Mouse (Mus musculus) myocyte (in vitro differentiated cells): ENCODE measurements around the gene Lrfn2. TPM values are rescaled to one million over a fixed set of nuclear protein-coding genes. Genes with fewer than 3 reads are reported as not detected.

ENCODE experiments used
- H3K27me3 ChIP-seq: one replicate; pipeline ENCODE4 v1.6.1; 2011; ENCODE audit not compliant: control insufficient read depth, insufficient read depth, insufficient read length
- H3K36me3 ChIP-seq: one replicate; pipeline ENCODE4 v1.6.1; 2011; ENCODE audit not compliant: control insufficient read depth, insufficient read depth
- H3K4me2 ChIP-seq: one replicate; pipeline ENCODE4 v1.6.1; 2011; ENCODE audit warnings: low read depth, control low read depth
- H3K4me3 ChIP-seq: one replicate; pipeline ENCODE4 v1.5.1; 2011; ENCODE audit warnings: mild to moderate bottlenecking, control low read depth, moderate library complexity
- H3K79me2 ChIP-seq: one replicate; pipeline ENCODE4 v1.6.1; 2011; ENCODE audit not compliant: control insufficient read depth, insufficient read depth
- H3ac ChIP-seq: one replicate; pipeline ENCODE4 v1.6.1; 2011; ENCODE audit not compliant: control insufficient read depth, insufficient read length
- CEBPB ChIP-seq: IDR thresholded peaks from 2 replicates; pipeline ENCODE4 v1.6.1; 2011; ENCODE audit warnings: mild to moderate bottlenecking, moderate library complexity; ENCODE audit not compliant: poor library complexity, insufficient read depth, severe bottlenecking
- E2F4 ChIP-seq: IDR thresholded peaks from one replicate; pipeline ENCODE4 v1.6.1; 2011; ENCODE audit warnings: mild to moderate bottlenecking, control low read depth, moderate library complexity; ENCODE audit not compliant: insufficient read depth
- MAX ChIP-seq: IDR thresholded peaks from one replicate; pipeline ENCODE4 v1.6.1; 2011; ENCODE audit warnings: low read depth, mild to moderate bottlenecking, control low read depth
- MYOD1 ChIP-seq, 3 experiments: IDR thresholded peaks; one replicate each; pipeline ENCODE4 v1.6.1; 2011; ENCODE audit warnings: control low read depth in 2 of 3, low read depth in 2 of 3, mild to moderate bottlenecking in 2 of 3, moderate library complexity in 1 of 3; ENCODE audit not compliant: insufficient read length in 2 of 3, control insufficient read depth in 1 of 3
- MYOG ChIP-seq, 3 experiments: IDR thresholded peaks; one replicate each; pipeline ENCODE4 v1.6.1; 2011; ENCODE audit warnings: control low read depth in 2 of 3, low read depth in 2 of 3, mild to moderate bottlenecking in 2 of 3; ENCODE audit not compliant: insufficient read length in 2 of 3, control insufficient read depth in 1 of 3, insufficient read depth in 1 of 3
- POLR2A ChIP-seq: IDR thresholded peaks from one replicate; pipeline ENCODE4 v1.6.1; 2011; ENCODE audit warnings: low read depth, mild to moderate bottlenecking, control low read depth, moderate library complexity; ENCODE audit not compliant: insufficient read length
- POLR2AphosphoS2 ChIP-seq: IDR thresholded peaks from one replicate; pipeline ENCODE4 v1.6.1; 2011; ENCODE audit warnings: low read depth, control low read depth; ENCODE audit not compliant: insufficient read length
- REST ChIP-seq: IDR thresholded peaks from one replicate; pipeline ENCODE4 v1.6.1; 2011; ENCODE audit warnings: mild to moderate bottlenecking, control low read depth, moderate library complexity; ENCODE audit not compliant: insufficient read depth, insufficient read length
- SRF ChIP-seq: IDR thresholded peaks from one replicate; pipeline ENCODE4 v1.6.1; 2011; ENCODE audit warnings: low read depth; ENCODE audit not compliant: control insufficient read depth, insufficient read length
- TCF12 ChIP-seq: IDR thresholded peaks from one replicate; pipeline ENCODE4 v1.6.1; 2011; ENCODE audit warnings: mild to moderate bottlenecking, control low read depth; ENCODE audit not compliant: poor library complexity, insufficient read depth, severe bottlenecking
- TCF3 ChIP-seq: IDR thresholded peaks from one replicate; pipeline ENCODE4 v1.6.1; 2011; ENCODE audit warnings: low read depth, control low read depth; ENCODE audit not compliant: insufficient read length
- USF1 ChIP-seq: IDR thresholded peaks from one replicate; pipeline ENCODE4 v1.6.1; 2011; ENCODE audit warnings: low read depth, mild to moderate bottlenecking, control low read depth, moderate library complexity
- polyA plus RNA-seq: library from polyadenylated mRNA; unstranded; fragments of >200 nt; fragmentation: generic; extraction: Trizol; gene quantifications from one replicate; pipeline ENCODE4 v1.2.1, GENCODE M21; 2012; ENCODE audit warnings: missing spikeins

Gene Lrfn2
- polyA plus RNA-seq, 1 experiment: not detected

GRCm38 (mm10) chr17:49029556-49030268, 97.5 kb downstream of the Lrfn2 start:
- H3K36me3 ChIP-seq: no peaks in the 10 kb centered on the region
- no peak overlapping the region for H3K4me2 ChIP-seq
- TF ChIP-seq SRF (no peak), MYOG (IDR thresholded peaks at IDR 0.05; ENCODE audit: control insufficient read depth in 1 of 3, insufficient read depth in 1 of 3, insufficient read length in 2 of 3, low read depth in 2 of 3) (no peak), TCF3 (no peak), USF1 (no peak)
- H3K27me3 ChIP-seq: no peaks in the 10 kb centered on the region
- H3K79me2 ChIP-seq: no peaks in the 10 kb centered on the region
- no peak overlapping the region for H3ac ChIP-seq
- H3K4me3 ChIP-seq: no peak overlapping the region

DNA sequence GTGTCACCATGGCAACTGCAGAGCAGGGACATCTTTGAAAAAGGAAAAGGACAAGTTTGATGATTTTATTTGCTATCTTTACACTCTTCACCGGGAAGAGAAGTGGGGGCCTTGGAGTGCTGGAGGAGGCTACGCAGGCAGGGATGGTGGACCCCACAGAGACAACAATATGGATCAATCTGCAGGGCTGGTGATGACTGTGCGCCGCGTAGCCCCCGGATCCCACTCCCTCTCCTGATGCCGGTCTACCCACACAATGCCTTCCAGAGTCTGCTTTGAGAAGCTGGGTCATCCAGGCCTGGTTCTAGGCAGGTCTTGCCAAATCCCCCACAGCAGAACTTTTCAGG, 98.1 kb downstream of the Lrfn2 start:
- Histone ChIP-seq H3K4me3 (no peak overlapping the region), H3K79me2 (no peaks in the 10 kb centered on the region), H3K27me3 (no peaks in the 10 kb centered on the region), H3K36me3 (no peaks in the 10 kb centered on the region), H3K4me2 (no peak overlapping the region), H3ac (no peak overlapping the region)
- TF ChIP-seq TCF12 (no peak), SRF (no peak)

- no peaks in the 10 kb centered on the region for H3K36me3 ChIP-seq
- H3K4me3 ChIP-seq: no peak overlapping the region
- H3K27me3 ChIP-seq: no peaks in the 10 kb centered on the region
- H3ac ChIP-seq: no peak overlapping the region
- no peak for TF ChIP-seq MYOG (IDR thresholded peaks at IDR 0.05; ENCODE audit: control insufficient read depth in 1 of 3, insufficient read depth in 1 of 3, insufficient read length in 2 of 3, low read depth in 2 of 3)
- TF ChIP-seq E2F4: no peak
- TF ChIP-seq MYOD1 (IDR thresholded peaks at IDR 0.05; ENCODE audit: control insufficient read depth in 1 of 3, insufficient read length in 2 of 3, low read depth in 2 of 3): no peak
- no peak for TF ChIP-seq POLR2A
- no peak for TF ChIP-seq TCF12
- no peak for TF ChIP-seq POLR2AphosphoS2
- no peak for TF ChIP-seq USF1
- TF ChIP-seq CEBPB: no peak
- TF ChIP-seq TCF3: no peak
- no peak for TF ChIP-seq MAX
- no peak for TF ChIP-seq SRF
- TF ChIP-seq REST: no peak
- H3K4me2 ChIP-seq: no peak overlapping the region
- H3K79me2 ChIP-seq: no peaks in the 10 kb centered on the region
Observed at GRCm38 (mm10) chr17:49030841-49031240, 98.7 kb downstream of the Lrfn2 start.

- no peaks in the 10 kb centered on the region for H3K27me3 ChIP-seq
- no peak overlapping the region for H3K4me3 ChIP-seq
- no peaks in the 10 kb centered on the region for H3K79me2 ChIP-seq
- H3K36me3 ChIP-seq: no peaks in the 10 kb centered on the region
- no peak overlapping the region for H3K4me2 ChIP-seq
- TF ChIP-seq REST: no peak
- H3ac ChIP-seq: no peak overlapping the region
Observed at GRCm38 (mm10) chr17:49031790-49032189, 99.6 kb downstream of the Lrfn2 start.

- H3K4me3 ChIP-seq: no peak overlapping the region
- H3K36me3 ChIP-seq: no peaks in the 10 kb centered on the region
- no peaks in the 10 kb centered on the region for H3K79me2 ChIP-seq
- no peak overlapping the region for H3ac ChIP-seq
- no peaks in the 10 kb centered on the region for H3K27me3 ChIP-seq
- TF ChIP-seq SRF (no peak), MYOD1 (IDR thresholded peaks at IDR 0.05; ENCODE audit: control insufficient read depth in 1 of 3, insufficient read length in 2 of 3, low read depth in 2 of 3) (no peak), POLR2A (no peak), POLR2AphosphoS2 (no peak), MAX (no peak), TCF3 (no peak)
- H3K4me2 ChIP-seq: no peak overlapping the region
Observed at GRCm38 (mm10) chr17:49033276-49033675, 101.1 kb downstream of the Lrfn2 start.

DNA sequence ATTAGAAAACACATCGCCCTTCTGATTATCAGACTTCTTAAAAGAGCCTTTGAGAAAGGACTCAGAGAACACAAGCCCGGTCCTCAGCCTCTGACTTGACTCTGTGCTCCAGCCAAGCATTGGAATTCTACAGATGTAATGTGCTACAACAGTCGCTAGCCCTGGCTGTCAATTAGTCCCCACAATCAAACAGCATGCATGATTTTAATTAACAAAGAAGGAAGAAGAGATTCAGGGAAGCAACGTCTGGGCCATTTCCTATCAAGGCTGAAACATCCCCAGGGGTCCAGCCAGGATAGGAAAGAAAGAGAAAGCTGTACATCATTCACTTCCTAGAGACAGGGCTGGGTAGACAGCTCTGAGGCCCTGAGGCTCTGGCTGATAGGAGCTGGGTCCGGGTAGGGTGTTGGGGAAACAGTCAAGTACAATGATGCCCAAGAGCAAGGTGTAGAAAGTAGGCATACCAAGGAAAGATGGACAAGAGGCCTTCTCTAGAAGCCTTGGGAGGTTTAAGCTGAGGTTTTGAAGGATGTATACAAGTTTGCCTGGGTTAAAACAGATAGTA, 101.6 kb downstream of the Lrfn2 start:
- Histone ChIP-seq H3K36me3 (no peaks in the 10 kb centered on the region), H3K79me2 (no peaks in the 10 kb centered on the region), H3ac (no peak overlapping the region), H3K4me3 (no peak overlapping the region), H3K27me3 (no peaks in the 10 kb centered on the region), H3K4me2 (no peak overlapping the region)
- TF ChIP-seq E2F4 (no peak), POLR2A (no peak)
